Mouse (Mus musculus) cerebral cortex, adult 2 months (tissue): Measurements from ENCODE around the gene Pmch.

Source experiments
- WGBS: fragments of 180-500 bp; shearing (Covaris S2); methylation state at CpG from one replicate; pipeline ENCODE4 v1.1.7; 2018; 5-methylcytosine and 5-hydroxymethylcytosine counted together

The Pmch gene

DNA sequence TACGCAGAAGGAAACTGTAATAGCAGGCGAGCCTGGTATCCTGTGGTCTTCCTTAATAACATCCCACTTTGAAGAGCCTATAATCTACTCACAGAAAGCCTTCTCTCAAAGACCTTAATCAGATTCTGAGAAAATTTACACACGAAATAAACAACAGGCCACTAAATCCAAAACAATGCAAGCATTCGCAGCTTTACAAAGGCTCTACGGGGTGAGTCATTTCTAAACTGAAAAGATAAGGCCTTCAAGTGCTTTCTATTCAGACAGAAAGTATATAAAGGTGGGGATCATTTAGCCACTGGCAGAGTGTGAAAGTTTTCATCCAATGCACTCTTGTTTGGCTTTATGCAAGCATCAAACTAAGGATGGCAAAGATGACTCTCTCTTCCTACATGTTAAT, at the start of gene Pmch:
Gene Pmch (plus strand): TSS at position 301 of the 400 bp plus-strand sequence.
- WGBS: 68% methylated on average over 5 of the region's 5 CpGs

DNA sequence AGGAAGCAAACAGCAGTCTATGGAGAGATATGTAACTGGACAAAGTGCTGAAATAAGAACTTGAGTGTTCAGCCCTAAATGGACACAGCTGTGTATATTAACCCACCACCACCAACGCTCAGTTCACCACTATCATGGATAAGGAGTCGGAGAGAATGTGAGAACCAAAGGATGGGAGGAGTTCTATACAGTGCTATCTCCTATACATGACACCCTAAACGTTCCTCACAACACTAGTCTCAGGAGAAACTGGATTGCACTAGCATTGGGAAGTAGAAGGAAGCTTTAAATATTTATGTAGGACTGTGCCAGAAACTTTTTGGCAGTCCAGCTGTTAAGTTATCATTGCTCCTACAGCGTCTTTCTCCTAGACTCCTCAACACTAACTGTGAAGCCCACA, 46.6 kb upstream of the Pmch start:
- WGBS: 69% methylated on average over 4 of the region's 4 CpGs

DNA sequence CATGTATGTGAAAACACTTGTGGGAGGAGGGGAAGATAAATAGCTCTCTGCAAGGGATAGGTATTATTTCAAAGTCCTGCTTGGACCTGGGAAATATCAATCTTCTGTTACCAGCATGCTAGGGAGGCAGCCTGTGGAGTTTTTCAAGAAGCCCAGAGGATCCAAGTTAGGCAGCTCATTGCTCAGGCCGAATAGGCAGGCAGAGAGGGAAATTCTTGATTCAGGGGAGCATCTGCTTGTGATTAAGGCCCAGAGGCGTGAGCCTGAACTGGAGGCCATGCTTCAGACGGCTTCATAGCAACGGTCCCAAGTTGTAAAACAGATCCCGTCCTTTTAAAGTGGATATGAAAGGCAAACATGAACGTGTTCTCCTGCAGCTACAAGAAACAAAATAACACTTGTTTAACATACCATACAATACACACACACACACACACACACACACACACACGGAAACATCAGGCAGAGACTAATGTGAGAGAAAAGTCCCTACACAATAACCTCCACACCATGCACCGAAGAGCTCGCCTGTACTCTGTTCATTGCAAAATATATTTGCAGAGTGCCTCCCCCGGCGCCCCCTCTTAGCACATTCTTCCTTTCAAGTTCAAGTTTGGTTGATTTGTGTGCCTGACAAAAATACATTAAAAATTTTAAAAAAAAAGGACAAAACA, 44.6 kb upstream of the Pmch start:
- WGBS: 85% methylated on average over 11 of the region's 11 CpGs

DNA sequence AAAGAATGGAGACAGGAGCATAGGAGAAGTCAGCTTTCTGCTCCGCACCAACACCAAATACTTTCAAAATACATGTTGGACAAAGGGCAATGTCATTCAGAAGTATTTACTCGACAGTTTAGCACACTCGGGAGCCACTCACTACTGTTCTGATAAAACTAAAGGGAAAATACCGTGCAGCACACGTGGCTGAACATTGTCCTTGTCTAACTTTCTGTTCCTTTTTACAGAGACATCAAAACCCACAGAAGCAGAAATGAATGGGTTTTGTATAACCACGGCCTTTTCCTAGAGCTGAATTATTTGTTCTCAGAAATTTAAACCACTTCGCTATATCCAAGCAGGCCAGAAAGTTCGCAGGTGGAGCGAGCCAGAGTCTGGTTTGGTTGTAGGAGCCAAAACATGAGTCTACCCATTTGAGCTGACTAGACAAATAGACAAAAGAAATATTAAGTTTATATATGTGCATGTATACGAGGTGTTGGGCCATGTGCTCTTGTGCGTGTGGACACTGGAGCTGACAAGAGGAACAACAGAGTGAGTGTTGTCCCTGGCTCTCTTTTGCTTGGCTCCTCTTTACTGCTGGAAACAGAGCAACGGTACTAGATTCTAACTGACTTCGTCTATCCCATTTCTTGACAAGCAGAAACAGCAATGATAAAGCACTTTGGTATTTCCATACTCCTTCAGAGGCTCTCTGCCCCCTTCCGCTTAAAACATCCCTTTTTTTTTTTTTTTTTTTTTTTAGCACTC, 36.5 kb upstream of the Pmch start:
- WGBS: 79% methylated on average over 14 of the region's 14 CpGs

DNA sequence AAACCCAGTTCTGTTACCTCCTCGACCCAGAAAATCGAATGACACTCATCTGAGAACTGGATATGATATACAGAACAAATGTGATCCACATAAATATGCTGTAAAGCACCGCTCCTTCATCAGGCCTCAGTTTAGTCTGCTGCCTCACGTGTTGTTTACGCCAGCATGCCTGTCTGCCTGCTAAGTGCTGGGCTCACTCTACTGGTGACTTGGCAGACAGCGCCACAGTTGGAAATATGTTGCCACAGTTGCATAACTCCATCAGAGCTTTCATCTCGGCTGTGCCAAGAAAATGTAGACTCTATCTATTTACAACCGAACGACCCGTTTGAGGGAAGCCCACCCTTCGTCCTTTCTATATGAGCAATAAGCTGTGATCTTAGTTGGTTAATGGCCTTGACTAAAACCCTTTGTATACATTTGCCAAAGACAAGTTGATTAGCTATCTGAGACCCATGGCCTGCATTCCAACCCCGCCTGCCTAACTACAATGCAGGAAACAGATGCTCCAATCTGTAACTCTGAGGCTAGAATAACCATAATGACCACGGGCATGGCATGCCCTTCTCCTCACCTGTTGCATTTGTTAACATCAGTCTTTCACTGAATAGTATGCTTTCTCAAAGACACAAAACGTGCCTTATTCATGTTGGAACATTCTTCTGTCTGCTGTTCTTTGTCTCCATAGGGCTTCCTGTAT, 33.8 kb upstream of the Pmch start:
- 60% methylated on average over 14 of the region's 14 CpGs for WGBS

DNA sequence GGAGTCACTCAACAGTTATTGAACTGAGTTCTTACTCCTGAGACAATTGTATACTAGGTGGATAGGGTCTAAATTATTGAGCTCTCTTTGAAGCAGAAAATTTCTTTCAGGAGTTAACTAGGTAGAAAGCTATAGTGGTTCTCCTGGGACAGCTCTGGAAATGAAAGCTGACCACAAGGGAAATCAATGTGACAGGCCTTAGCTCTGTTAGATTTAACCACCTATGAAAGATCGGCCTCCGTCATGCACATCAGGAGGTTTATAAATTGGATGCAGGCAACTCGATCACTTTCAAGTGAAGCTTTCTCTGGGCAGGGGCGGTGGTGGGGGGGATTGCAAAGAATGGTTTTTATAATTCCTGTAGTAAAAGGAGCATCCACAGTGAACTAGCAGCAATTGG, 27.4 kb upstream of the Pmch start:
- 91% methylated on average over 4 of the region's 4 CpGs for WGBS

DNA sequence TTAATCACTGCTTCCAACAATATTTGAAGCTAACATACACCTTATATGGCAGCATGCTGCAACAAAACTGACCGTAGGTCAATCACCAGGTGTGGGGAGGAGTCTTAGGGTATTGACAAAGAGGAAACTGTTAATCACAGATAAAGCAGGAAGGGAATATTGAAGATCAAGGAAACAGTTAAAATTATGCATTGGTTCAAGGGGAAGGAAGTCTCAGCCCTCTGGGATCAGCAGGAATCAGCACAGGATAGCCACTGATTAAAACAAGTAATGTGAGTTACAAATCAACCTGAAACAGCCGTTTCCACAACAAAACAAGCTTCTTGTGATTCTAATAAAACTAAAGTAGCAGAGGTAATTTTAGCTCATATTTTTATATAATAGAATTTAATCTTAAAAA, 26.0 kb upstream of the Pmch start:
- 76% methylated on average over 2 of the region's 2 CpGs for WGBS

DNA sequence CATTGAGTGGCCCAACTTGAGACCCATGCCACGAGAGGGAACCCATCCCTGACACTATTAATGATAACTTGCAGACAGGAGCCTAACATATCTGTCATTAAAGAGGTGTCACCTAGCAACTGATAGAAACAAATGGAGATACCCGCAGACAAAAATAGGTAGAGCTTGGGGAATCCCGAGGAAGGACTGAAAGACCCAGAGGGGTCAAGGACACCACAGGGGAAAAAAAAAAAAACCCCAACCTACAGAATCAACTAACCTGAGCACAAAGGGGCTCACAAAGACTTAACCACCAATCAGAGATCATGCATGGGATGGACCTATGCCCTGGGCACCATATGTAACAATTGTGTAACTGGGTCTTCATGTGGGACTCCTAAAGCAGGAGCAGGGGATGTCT, 23.5 kb upstream of the Pmch start:
- WGBS: 88% methylated on average over 3 of the region's 3 CpGs

DNA sequence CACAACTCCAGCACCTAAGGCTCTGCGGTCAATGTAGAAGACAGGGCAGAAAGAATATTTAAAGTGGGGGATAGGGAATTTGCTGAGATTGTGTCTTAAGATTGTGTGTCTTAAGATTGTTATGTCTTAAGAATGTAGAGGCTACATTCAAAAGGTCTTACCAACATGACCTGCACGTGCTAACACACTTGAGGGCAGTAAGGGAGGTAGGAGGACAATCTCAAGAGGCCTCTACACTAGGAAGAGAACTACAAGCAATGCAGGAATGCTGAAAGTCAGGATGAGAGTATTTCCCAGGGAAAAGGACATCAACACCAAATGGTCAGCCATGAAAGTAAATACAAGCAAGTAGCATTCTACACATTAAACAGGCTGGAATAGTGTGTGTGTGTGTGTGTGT, 15.3 kb downstream of the Pmch start:
- 94% methylated on average over 2 of the region's 2 CpGs for WGBS

DNA sequence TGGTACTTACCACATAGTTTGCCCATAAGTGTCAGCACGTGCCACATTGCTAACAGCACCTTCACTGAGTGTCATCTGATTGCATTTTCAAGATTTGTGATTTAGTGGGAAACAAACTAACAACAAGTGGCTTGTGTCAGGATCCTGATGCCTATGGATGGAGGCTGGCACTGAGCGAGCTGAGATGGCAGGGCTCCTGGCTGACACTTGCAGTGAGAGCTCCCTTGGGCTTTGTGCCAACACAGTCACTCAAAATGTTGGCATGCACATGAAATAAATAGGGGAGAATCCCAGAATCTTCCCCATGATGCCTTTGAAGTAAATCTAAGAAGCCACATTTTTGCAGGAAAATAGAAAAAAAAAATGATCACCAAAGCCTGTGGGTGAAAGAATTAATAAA, 22.4 kb downstream of the Pmch start:
- 63% methylated on average over 2 of the region's 2 CpGs for WGBS

DNA sequence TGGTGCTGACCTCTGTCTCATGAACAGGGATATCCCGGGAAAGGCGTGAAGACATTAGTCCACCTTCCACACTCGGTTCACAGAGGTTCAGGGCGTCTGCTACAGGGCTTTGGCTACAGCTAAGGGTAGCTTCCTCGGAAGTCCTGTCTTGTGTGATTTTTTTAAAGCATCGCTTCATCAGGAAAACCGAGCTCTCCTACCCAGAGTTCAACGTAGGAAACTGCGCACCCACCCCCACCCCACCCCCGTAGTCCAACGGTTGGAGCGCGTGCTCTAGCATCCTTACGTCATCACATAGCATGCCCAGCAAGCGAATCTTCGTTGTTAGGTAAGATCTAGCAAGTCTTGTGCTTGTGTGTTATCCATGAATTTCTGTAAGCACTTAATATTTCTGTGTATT, 44.8 kb downstream of the Pmch start:
- 96% methylated on average over 16 of the region's 16 CpGs for WGBS
